Mouse (Mus musculus): ENCODE results near the gene Pgam5. TPM values are rescaled to one million over a fixed set of nuclear protein-coding genes. Genes with fewer than 3 reads are reported as not detected.

Gene Pgam5
- 10 to 100 TPM; 25.1 to 29.8 TPM for total RNA-seq (2021)
- long read RNA-seq, experiment 1, transcript Pgam5-201 (6 exons, 2,044 nt) = major isoform, 26 of 48 reads
- long read RNA-seq, experiment 1, transcript Pgam5-202 (6 exons, 2,098 nt) = minor isoform, 16 of 48 reads
- long read RNA-seq, experiment 1, partial matches to known transcripts = 3 of 48 reads
- long read RNA-seq, experiment 1, other reads (novel, unspliced or antisense) = 3 of 48 reads
- long read RNA-seq, experiment 2, transcript Pgam5-201 (6 exons, 2,044 nt) = minor isoform, 23 of 59 reads
- long read RNA-seq, experiment 2, transcript Pgam5-202 (6 exons, 2,098 nt) = major isoform, 29 of 59 reads
- long read RNA-seq, experiment 2, partial matches to known transcripts = 3 of 59 reads
- long read RNA-seq, experiment 2, other reads (novel, unspliced or antisense) = 4 of 59 reads

DNA sequence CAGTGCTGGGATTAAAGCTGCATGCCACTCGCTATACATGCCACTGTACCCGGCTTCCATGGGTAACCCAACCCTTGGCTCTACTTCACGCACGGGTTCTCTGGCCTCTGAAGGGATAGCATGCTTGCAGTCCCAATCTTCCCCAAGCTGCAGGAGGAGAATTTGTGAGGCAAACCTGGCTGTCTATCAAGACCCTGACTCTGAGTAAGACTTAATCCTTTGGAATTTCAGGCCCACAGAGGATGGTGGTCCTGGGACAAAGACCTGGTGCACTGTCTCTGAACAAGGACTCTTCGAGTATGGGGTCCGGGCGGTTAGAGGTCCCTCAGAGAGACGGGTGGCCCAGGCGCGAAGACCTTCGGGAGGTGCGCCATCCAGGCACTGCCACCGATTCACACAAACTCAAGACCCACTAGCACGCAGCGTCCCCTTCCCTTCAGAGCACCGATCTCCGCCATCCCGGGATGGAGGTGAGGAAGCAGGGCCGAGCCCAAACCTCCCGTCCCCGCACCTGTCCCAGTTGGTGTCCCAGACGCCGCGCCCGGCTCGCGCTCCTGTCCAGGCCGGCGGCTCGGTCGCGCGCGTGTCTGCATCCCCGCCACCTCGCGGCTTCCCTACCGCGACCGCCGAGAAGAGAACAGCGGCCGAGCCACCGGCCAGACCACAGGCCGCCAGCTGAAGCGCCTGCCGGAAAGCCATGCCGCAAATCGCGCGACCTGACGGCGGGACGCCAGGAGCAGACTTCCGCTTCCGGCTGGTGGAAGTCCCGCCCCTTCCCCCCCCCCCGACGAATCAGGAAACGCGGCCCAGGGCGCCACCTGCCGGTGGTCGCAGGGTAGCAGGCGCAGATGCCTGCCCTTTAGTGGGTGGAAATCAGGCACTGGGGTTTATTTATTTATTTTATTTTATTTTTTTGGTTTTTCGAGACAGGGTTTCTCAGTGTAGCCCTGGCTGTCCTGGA lies at the start of gene Pgam5:
Pgam5 (minus strand) TSS at position 773 of the 961 bp plus-strand sequence.
- DNase-seq (ENCODE audit: low spot score in 2 of 2) = peak; percentile 95 to 96

DNA sequence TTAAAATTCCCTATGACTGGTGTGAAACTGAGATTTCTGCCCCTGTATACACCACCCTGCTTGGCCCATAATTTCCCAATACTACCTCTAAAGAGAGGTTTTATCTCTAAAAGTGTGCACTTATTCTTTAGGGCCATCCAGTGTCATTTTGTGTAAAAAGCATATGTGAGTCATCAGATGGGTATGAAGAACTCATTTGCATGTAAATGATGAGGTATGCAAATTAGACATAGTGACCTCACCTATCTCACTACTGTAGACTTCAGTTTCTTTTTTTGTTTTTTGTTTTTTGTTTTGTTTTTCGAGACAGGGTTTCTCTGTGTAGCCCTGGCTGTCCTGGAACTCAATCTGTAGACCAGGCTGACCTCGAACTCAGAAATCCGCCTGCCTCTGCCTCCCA lies 43.4 kb upstream of the Pgam5 start:
- DNase-seq (ENCODE audit: low spot score in 2 of 2) = no peak

DNA sequence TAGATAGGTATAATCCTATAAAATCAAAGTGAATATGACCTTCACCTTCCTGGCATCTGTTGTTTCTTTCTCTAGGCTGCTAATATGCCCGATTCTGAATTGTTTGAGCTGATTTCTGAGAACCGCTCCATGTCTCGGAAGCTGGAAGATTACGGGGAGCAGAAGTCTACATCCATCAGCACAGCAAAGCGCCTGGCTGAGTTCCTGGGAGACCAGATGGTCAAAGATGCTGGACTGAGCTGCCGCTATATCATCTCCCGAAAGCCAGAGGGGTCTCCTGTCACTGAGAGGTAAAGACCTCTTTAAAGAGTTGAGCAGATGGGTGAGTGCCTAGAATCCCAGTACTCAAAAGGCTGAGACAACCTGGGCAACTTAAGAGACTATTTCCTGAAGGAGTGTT lies 39.1 kb upstream of the Pgam5 start:
- DNase-seq (ENCODE audit: low spot score in 2 of 2) = no peak

DNA sequence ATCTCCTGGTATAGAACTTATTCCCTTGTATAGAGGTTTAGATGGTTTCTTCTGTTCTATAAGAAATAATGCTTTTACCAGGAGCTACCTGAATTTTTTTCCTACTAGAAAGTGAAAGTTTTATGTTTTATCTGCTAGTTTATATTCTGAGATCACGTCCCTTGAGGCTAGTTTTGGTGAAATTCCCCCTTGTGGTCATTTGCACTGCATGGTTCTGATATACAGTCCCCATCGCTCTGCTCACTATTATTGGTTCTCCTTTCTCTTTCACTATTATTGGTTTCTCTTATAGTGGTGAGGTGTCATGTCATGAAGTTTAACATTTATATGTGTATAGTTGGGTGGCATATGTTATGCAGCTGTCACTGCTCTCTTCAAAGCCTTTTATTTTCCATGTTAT lies 30.9 kb upstream of the Pgam5 start:
- no peak for DNase-seq (ENCODE audit: low spot score in 2 of 2)

DNA sequence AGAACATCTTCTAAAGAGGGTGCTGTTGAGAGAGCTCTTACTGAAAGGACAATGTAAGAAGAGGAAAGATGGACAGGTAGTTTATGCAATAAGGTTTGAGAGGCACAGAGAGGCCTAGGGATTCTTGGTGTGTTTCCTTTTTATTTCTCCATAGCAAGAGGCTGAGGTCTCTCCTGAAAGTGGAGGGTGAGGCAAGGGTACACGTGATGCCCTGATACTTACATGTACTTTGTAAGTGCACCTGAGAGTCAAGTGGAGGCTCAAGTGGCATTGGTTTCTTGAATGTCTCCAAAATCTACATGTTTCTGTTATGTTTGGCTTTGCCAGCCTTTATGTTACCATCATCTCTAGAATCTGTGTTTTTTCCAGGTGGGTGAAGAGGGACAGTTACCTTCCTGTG lies 26.9 kb upstream of the Pgam5 start:
- DNase-seq (ENCODE audit: low spot score in 2 of 2) = no peak

DNA sequence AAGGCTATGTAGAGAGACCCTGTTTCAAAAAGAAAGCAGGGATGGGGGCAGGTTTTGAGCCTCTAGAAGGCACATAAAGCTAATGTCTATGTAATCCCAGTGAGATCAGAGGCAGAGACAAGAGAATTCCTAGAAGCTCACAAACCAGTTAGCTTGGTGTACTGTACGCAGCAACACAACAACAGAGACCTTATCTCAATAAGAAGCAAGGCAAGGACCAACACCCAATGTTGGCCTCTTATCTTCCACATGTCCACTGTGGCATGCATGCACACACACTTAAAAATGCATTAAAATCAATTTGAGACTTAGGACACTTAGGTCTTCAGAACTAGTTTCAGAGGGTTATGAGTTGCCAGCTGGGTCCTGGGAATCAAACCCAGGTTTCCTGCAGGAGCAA lies 21.9 kb upstream of the Pgam5 start:
- DNase-seq (ENCODE audit: low spot score in 2 of 2) = no peak

DNA sequence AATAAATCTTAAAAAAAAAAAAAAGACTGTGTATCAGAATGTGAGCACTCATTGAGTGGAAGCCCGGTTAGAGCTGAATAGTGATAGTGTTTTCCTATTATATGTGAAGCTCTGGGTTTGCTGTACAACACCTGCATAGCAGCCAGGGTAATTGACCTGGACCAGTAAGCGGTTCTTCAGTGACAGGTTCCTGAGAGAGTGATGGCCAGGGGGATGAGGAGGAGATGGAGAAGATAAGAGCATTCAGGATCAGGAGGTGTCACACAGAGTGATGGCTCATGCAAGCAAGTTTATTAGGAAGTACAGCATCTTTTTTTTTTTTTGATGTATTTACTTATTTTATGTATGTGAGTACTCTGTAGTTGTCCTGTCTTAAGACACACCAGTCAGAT lies 17.4 kb upstream of the Pgam5 start:
- no peak for DNase-seq (ENCODE audit: low spot score in 2 of 2)

DNA sequence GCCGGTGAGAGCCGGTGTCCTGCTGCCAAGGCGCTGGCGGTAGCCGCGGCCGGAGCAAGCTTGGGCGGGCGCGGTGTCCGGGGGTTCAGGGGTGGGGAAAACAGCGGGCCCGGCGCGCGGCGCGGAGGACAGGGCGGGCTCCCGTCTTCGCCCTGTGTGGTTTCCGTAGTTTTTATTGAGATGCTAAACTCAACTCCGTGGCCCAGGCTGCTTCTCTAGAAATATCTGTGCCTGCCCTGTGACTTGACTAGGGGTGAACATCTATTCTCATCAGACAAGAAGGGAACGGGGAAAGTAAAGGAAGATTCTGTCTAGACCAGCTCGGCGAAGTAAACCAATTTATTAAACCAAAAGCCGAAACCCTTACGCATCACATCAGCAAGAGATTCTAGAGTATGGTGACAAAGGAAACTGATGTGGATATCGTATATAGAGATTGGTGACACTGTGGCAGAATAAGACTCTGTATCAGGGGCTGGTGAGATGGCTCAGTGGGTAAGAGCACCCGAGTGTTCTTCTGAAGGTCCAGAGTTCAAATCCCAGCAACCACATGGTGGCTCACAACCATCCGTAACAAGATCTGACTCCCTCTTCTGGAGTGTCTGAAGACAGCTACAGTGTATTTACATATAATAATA lies 16.9 kb upstream of the Pgam5 start:
- no peak for DNase-seq (ENCODE audit: low spot score in 2 of 2)

DNA sequence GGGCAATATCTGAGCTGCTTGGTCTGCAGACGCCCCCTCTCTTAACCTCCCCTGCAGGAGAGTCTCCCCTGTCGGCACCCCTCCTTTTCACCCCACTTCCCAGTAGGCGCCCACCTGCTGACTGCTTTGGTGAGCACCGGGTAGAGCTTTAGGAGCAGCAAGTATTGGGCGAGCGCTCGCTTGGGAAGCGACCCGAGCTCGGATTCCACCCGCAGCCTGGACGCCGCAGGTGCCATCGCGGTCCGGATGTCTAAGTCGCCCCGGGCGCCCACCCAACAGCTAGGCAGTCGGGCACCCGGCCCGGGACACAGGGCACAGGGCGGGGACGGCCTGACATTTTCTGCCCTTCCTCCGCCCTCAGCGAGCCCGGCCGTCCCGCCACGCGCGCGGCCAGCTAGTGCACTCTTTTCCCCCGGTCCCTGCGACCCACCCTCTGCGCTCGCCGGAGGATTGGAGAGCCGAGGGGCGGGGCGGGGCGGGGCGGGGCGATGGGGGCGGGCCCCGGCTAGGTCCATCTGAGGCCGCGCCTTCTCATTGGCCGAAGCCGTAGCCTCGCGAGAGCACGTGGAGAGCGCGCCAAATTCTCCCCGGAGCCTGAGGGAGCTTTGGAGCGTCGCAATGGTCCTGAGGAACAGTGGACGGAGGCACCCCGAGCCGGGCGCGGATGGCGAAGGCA lies 16.2 kb upstream of the Pgam5 start, which contains the start of the genes Pxmp2 and Pole:
Pxmp2 (minus strand) TSS at position 417 of the 676 bp plus-strand sequence.
Pole (plus strand) TSS at position 537 of the 676 bp plus-strand sequence.
- peak; percentile 79 to 93 for DNase-seq (ENCODE audit: low spot score in 2 of 2)

DNA sequence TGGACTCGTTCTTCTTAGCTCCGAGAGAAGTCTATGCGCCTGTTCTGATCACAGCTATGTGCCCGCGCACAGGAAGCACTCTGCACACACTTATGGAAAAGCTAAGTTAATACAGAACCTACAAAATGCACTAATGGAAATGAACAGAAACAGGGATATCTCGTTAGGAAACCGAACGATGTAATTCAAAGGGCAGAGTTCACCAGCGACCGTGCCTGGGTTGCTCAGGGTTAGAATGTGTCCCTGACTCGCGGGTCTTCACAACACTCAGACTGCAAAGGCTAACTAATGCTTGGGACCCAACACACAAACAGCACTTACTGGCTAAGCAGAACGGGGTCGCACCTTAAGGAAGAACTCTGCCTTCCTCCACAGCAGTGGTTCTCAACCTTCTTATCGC lies 15.4 kb upstream of the Pgam5 start:
- no peak for DNase-seq (ENCODE audit: low spot score in 2 of 2)

DNA sequence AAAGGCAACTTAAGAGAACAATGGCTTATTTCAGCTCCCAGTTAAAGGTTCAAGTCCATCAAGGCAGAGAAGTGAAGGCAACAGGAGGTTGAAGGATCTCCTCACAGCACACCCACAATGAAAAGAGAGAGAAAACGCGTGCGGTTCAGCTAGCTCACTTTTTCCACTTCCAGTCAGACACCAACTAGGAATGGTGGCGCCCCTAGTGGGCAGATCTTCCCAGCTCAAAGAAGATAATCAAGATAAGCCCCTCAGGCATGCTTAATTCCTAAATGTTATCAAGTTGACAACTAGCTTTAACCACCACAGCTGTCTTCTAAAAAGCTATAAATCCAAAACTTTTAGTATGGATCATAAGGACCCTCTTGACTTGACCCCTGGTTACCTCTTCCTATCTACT lies 14.8 kb upstream of the Pgam5 start:
- DNase-seq (ENCODE audit: low spot score in 2 of 2) = peak; percentile 42 to 74

DNA sequence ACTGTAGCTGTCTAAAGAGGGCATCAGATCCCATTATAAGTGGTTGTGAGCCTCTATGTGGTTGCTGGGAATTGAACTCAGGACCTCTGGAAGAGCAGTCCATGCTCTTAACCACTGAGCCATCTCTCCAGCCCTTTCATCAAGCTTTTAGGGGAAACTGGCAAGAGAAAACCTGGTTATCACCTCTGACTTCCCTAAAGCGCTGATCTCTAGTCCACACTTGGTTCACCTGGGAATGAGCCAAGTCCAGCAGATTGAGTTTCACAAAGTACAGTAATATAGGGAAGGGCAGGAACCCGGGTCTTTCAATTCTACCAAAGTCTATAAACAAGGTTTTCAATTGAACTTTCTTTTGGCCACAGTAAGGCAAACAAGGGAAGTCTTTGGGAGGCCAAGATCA lies 12.3 kb upstream of the Pgam5 start:
- no peak for DNase-seq (ENCODE audit: low spot score in 2 of 2)

DNA sequence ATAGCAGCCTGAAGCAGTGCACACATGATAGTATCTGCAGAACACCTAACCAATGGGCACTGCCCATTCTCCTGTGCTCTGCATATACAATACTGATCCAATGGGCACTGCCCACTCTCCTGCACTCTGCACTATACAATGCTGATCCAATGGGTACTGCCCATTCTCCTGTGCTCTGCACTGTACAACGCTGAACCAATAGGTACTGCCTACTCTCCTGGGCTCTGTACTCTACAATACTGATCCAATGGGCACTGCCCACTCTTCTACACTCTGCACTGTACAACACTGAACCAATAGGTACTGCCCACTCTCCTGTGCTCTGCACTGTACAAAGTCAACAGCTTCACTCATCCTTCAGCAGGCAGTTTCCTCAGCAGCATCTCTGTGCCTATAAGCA lies 7.2 kb upstream of the Pgam5 start:
- DNase-seq (ENCODE audit: low spot score in 2 of 2) = no peak

DNA sequence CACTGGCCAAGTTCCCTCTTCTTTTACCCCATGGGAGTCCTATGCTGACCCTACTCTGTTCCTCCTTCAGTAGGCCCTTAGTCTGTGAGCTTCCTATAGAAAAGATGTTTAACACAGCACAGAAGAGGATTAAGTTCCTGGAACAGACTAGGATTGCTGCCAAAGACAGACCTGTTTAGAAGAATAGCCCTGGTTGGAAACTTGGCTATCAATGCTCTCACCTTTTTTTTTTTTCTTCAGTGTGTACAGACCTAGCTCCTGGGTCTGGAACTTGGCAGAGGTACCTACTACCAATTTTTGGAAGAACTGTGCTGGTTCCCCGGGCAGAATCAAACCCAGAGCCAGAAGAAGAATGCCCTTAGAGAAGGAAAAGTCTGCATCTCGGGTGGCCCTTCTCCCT lies 6.7 kb upstream of the Pgam5 start:
- DNase-seq (ENCODE audit: low spot score in 2 of 2) = no peak

DNA sequence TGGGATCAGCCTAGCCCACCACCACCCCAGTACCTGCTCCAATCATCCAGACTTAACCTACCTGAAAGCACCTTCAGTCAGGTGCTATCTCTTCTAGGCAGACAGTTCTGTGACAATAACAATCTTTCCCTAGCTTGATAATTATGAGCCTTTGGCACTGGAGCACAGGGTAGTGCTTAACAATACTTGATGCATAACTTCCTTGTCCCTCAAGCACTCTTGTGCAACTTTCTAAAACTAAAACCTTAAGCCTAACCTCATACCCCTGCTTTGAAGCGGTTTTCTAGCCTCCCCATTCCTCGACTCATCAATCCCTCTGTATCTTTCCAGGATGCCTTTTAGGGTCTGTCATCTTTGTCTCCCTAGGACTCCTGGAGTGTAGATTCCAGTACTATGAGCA lies 5.1 kb upstream of the Pgam5 start:
- no peak for DNase-seq (ENCODE audit: low spot score in 2 of 2)

DNA sequence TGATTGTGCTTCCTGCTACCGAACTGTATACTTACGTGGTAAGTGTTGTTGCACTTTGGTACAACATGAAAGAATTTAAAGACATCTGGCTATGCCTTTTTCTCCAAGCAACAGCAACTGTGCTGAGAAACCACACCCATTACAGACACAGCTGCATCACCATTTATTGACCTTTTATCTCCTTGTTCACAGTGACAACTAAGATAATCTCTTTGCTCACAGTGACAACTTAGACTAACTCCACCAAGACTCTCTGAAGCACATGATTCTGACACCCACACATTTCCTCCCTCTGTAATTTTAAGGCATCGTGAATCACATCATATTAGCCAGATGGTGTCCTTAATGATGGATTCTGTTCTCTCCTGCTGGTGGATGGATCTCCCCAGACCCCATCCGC lies 4.4 kb upstream of the Pgam5 start:
- no peak for DNase-seq (ENCODE audit: low spot score in 2 of 2)

DNA sequence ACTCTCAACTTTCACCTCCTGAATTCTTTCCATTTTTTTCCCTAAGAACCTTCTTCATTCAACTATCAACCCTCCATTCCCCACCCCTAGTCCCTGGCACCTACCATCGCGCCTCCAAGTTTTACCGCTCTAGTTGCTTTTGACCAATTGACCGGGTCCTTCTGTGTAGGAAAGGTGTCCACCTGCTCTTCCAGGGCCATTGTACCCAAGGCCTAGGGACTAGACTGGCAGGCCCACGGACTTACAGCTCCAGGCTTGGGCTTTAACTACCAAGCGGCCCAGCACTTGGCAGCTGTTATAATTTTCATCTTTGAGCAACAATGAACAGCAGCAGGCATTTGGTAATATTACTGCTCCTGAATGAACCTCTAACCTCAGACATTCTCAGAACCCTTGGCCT lies 529 bp upstream of the Pgam5 start:
- DNase-seq (ENCODE audit: low spot score in 2 of 2) = no peak

DNA sequence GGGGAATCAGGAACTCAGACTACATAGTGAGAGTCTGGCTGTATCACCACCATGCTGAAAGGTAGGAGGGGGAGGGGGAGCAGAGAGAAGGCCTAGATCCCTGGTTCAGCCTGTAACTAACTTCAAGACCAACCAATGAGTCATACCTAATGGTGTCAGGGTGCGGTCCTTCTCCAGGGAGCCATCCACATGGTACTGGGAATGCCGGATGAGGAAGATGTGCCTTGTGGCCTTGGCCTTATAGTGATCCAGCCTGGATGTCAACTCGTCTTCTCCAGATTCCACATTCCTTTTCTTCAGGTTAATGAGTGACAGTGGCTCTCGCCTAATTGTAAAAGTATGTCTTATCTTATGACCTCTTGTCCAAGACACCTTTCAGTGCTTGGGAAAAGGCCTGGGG lies 2.8 kb downstream of the Pgam5 start:
- DNase-seq (ENCODE audit: low spot score in 2 of 2) = no peak

DNA sequence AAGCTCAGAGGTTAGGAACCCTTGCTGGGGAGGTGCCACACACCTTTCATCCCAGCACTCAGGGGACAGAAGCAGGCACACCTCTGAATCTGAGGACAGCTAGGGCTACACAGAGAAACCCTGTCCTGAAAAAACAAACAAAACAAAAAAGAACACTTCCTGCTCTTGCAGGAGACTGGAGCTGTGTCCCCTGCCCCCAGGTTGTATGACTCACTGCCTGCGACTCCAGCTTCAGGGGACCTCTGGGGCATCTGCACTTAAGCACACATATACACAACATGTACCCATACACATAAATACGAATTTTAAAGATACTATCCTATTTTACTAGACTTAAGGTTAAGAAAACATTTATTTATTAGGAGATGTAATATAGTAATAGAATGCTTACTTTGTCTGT lies 25.6 kb downstream of the Pgam5 start:
- DNase-seq (ENCODE audit: low spot score in 2 of 2) = no peak

DNA sequence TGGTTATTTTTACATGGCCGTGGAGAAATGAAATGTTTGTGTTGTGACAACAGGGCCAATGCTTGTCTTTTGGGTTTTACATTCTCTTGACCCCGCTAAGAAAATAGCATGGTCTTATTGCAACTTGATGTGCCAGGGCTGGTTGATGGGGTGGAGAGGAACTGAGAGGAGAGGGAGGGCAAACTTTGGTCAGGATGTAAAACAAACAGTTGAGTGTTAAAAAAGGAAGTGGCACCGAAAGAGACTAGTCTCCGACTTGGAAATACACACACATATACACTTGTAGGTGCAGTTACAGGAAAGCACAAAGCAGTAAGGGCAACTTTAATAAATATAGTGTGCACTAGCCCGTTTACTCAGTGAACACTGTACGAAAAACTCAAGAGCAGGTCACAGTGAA lies 37.4 kb downstream of the Pgam5 start:
- DNase-seq (ENCODE audit: low spot score in 2 of 2) = no peak

DNA sequence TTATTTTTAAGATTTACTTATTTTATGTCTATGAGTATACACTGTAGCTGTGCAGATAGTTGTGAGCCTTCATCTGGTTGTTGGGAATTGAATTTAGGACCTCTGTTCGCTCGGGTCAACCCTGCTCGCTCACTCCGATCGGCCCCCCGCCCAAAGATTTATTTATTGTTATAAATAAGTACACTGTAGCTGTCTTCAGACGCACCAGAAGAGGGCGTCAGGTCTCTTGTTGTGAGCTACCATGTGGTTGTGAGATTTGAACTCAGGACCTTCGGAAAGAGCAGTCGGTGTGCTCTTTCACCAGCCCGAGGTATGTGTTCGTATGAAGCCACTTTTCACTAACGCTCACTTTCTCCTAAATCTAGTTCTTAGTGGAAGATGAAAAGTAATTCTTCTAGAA lies 38.1 kb downstream of the Pgam5 start:
- no peak for DNase-seq (ENCODE audit: low spot score in 2 of 2)
